Mouse (Mus musculus): Measurements from ENCODE around the gene Tjp1. TPM values are rescaled to one million over a fixed set of nuclear protein-coding genes. Genes with fewer than 3 reads are reported as not detected.

Tjp1 gene
- polyA plus RNA-seq, 2 experiments, result 1.9 to 4.9 TPM

DNA sequence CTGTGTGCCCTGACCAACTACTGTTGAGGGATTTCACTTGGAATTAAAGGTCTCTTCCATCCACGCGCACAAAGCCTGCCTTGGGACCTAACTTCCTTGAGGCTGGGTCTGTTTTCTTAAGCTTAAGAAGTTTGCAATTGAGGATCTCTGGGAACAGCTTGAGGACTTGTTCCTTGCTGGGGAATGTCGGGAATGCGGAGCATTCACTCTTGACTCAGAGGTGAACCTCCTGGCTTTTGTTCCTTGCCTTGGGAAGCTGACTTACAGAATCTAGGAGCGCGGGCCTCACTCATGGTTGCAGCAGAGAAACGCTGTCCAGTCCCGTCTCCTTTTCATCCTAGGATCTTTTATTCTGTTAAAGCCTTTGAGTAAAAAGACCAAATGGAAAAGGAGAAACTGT, 97.2 kb downstream of the Tjp1 start:
- no peaks in the 10 kb centered on the region for H3K4me1 ChIP-seq (replicated peaks; ENCODE audit: control insufficient read depth in 2 of 2, insufficient read depth in 2 of 2, low read length in 1 of 2)

DNA sequence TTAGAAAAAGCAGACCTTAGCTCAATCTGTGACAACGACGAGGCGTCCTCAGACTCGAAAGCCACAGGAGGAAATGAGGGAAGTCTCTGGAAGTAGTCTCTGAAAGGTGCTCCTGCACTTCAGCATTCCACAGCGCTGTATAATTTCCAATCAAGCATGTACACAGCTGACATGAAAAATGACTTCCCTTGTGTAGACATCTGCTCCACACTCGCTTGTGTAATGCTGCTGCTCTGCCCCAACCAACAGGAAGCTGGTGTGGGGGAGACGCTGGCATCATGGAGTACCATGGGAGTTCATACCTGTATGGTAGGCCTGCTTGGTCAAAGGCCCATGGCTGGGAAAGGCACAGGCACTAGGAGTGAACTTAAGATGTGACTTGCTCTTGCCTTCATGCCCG, 103.1 kb downstream of the Tjp1 start:
- Histone ChIP-seq H3K9ac (replicated peaks) (no peak overlapping the region), H3K4me1 (replicated peaks; ENCODE audit: control insufficient read depth in 2 of 2, insufficient read depth in 2 of 2, low read length in 1 of 2) (peaks cover 0 to 5% of the 10 kb centered on the region in 2 experiments; a peak in 2 of 4 replicates), H3K4me3 (ENCODE audit: insufficient read depth in 1 of 2, low read depth in 2 of 2, low read length in 2 of 2) (no peak overlapping the region), H3K36me3 (replicated peaks; ENCODE audit: control insufficient read depth, insufficient read depth, low read depth) (no peaks in the 10 kb centered on the region), H3K4me2 (ENCODE audit: low read depth) (no peak overlapping the region), H3K9me3 (ENCODE audit: control insufficient read depth, low read length) (no peaks in the 10 kb centered on the region), H3K27me3 (ENCODE audit: control insufficient read depth, insufficient read depth, low read length) (no peaks in the 10 kb centered on the region), H3K27ac (no peak overlapping the region)
- DNase-seq (ENCODE audit: low read depth in 3 of 3, low spot score in 3 of 3) (no peak), ATAC-seq (ENCODE audit: insufficient read depth) (no peak)
- no peak for TF ChIP-seq EP300 (IDR thresholded peaks at IDR 0.05; ENCODE audit: low read depth)
- no peak for TF ChIP-seq CTCF (IDR thresholded peaks at IDR 0.05; ENCODE audit: low read depth)
- WGBS (ENCODE audit: insufficient replicate concordance), result 28% methylated on average over 8 of the region's 8 CpGs

More for the DNA sequence above, 97.2 kb downstream of the Tjp1 start:
- H3K36me3 ChIP-seq (replicated peaks; ENCODE audit: control insufficient read depth, insufficient read depth, low read depth), result no peaks in the 10 kb centered on the region
- no peaks in the 10 kb centered on the region for H3K9me3 ChIP-seq (ENCODE audit: control insufficient read depth, low read length)
- TF ChIP-seq EP300 (IDR thresholded peaks at IDR 0.05; ENCODE audit: low read depth) (no peak), CTCF (IDR thresholded peaks at IDR 0.05; ENCODE audit: low read depth) (no peak)
- no peak overlapping the region for H3K4me3 ChIP-seq (ENCODE audit: insufficient read depth in 1 of 2, low read depth in 2 of 2, low read length in 2 of 2)
- no peak for DNase-seq (ENCODE audit: low read depth in 3 of 3, low spot score in 3 of 3)
- H3K27me3 ChIP-seq (ENCODE audit: control insufficient read depth, insufficient read depth, low read length), result no peaks in the 10 kb centered on the region
- no peak overlapping the region for H3K9ac ChIP-seq (replicated peaks)
- ATAC-seq (ENCODE audit: insufficient read depth), result no peak
- WGBS (ENCODE audit: insufficient replicate concordance), result 29% methylated on average over 8 of the region's 8 CpGs
- no peak overlapping the region for H3K27ac ChIP-seq
- H3K4me2 ChIP-seq (ENCODE audit: low read depth), result no peak overlapping the region

DNA sequence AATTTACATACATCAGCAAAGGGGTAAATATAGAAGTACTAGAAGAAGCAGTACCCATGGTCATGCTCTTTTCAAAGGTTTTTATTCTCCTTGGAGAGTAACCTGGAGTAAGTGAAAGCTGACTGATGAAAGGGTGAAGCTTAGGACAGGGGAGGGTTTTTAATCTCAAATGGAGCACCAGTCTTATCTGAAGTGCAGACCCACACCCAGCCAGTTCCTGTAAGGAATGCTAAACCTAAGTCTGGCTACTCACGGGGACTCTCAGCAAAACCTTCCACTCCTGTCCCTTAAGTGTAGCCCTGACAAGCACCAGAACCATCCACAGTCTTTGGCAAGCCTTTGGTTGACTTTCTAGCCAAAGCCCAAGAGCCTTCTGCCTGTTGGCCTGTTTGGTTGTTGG, 105.1 kb downstream of the Tjp1 start:
- no peaks in the 10 kb centered on the region for H3K9me3 ChIP-seq (ENCODE audit: control insufficient read depth, low read length)
- H3K4me2 ChIP-seq (ENCODE audit: low read depth), result no peak overlapping the region
- ATAC-seq (ENCODE audit: insufficient read depth), result no peak
- no peak overlapping the region for H3K27ac ChIP-seq
- H3K4me1 ChIP-seq (replicated peaks; ENCODE audit: control insufficient read depth in 2 of 2, insufficient read depth in 2 of 2, low read length in 1 of 2), result peaks cover 0 to 7% of the 10 kb centered on the region in 2 experiments; a peak in 2 of 4 replicates
- no peaks in the 10 kb centered on the region for H3K27me3 ChIP-seq (ENCODE audit: control insufficient read depth, insufficient read depth, low read length)
- TF ChIP-seq EP300 (IDR thresholded peaks at IDR 0.05; ENCODE audit: low read depth), result no peak
- no peak for TF ChIP-seq CTCF (IDR thresholded peaks at IDR 0.05; ENCODE audit: low read depth)
- 4% methylated on average over 1 of the region's 1 CpGs for WGBS (ENCODE audit: insufficient replicate concordance)
- H3K9ac ChIP-seq (replicated peaks), result no peak overlapping the region
- H3K4me3 ChIP-seq (ENCODE audit: insufficient read depth in 1 of 2, low read depth in 2 of 2, low read length in 2 of 2), result no peak overlapping the region
- no peaks in the 10 kb centered on the region for H3K36me3 ChIP-seq (replicated peaks; ENCODE audit: control insufficient read depth, insufficient read depth, low read depth)
- no peak for DNase-seq (ENCODE audit: low read depth in 3 of 3, low spot score in 3 of 3)

DNA sequence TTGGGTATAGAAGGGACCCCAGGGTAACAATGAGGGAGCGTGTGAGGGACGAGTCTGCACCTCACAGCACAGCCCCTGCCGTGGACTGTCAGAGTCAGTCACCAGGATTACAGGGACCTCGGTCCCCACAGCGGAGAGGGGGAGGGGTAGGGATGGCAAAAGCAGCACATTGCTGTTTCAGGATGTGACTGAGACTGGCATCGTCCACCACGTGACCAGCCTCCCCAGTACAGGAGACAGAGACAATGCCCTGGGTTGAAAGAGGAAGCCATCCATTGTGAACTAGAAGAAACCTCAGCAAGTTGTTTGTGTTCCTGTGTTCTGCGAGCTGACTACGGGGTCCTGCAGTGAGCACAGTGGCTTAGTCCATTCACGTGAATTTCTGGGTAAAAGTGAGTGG, 106.1 kb downstream of the Tjp1 start:
- Histone ChIP-seq H3K27ac (no peak overlapping the region), H3K9me3 (ENCODE audit: control insufficient read depth, low read length) (no peaks in the 10 kb centered on the region), H3K36me3 (replicated peaks; ENCODE audit: control insufficient read depth, insufficient read depth, low read depth) (no peaks in the 10 kb centered on the region), H3K27me3 (ENCODE audit: control insufficient read depth, insufficient read depth, low read length) (no peaks in the 10 kb centered on the region), H3K4me1 (replicated peaks; ENCODE audit: control insufficient read depth in 2 of 2, insufficient read depth in 2 of 2, low read length in 1 of 2) (peaks cover 0 to 7% of the 10 kb centered on the region in 2 experiments; a peak in 2 of 4 replicates), H3K4me2 (ENCODE audit: low read depth) (no peak overlapping the region), H3K9ac (replicated peaks) (no peak overlapping the region), H3K4me3 (ENCODE audit: insufficient read depth in 1 of 2, low read depth in 2 of 2, low read length in 2 of 2) (no peak overlapping the region)
- TF ChIP-seq EP300 (IDR thresholded peaks at IDR 0.05; ENCODE audit: low read depth), result no peak
- TF ChIP-seq CTCF (IDR thresholded peaks at IDR 0.05; ENCODE audit: low read depth), result no peak
- DNase-seq (ENCODE audit: low read depth in 3 of 3, low spot score in 3 of 3) (peak in 1 of 3 experiments; percentile 2), ATAC-seq (ENCODE audit: insufficient read depth) (peak; percentile 31; the same call in 1 of the 2 replicates)
- 10% methylated on average over 10 of the region's 10 CpGs for WGBS (ENCODE audit: insufficient replicate concordance)

DNA sequence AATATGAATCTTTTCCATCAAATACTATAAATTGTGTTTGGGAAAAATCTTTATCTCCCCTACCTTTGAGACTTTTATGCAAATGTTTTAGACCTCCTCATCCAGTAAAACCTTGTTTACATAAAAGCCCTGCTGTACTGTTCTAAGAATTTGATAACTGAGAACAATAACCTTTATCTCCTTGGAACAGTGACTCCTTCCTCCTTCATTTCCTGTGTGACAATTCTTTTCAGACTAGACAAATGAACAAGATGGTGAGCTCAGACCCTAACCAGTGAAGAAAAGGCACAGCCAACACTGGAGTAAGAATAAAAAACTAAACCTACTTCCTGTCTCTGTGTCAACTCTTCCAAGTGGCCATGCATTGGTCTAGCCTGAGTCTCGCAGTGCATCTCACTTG, 107.7 kb downstream of the Tjp1 start:
- no peak for TF ChIP-seq CTCF (IDR thresholded peaks at IDR 0.05; ENCODE audit: low read depth)
- no peak for TF ChIP-seq EP300 (IDR thresholded peaks at IDR 0.05; ENCODE audit: low read depth)
- DNase-seq (ENCODE audit: low read depth in 3 of 3, low spot score in 3 of 3), result no peak
- WGBS (ENCODE audit: insufficient replicate concordance), result 52% methylated on average over 1 of the region's 1 CpGs
- ATAC-seq (ENCODE audit: insufficient read depth), result no peak
- H3K27ac ChIP-seq, result no peak overlapping the region
- H3K9me3 ChIP-seq (ENCODE audit: control insufficient read depth, low read length), result no peaks in the 10 kb centered on the region
- no peak overlapping the region for H3K4me2 ChIP-seq (ENCODE audit: low read depth)
- H3K9ac ChIP-seq (replicated peaks), result no peak overlapping the region
- H3K27me3 ChIP-seq (ENCODE audit: control insufficient read depth, insufficient read depth, low read length), result no peaks in the 10 kb centered on the region
- peaks cover 0 to 7% of the 10 kb centered on the region in 2 experiments; a peak in 2 of 4 replicates for H3K4me1 ChIP-seq (replicated peaks; ENCODE audit: control insufficient read depth in 2 of 2, insufficient read depth in 2 of 2, low read length in 1 of 2)
- H3K4me3 ChIP-seq (ENCODE audit: insufficient read depth in 1 of 2, low read depth in 2 of 2, low read length in 2 of 2), result no peak overlapping the region
- no peaks in the 10 kb centered on the region for H3K36me3 ChIP-seq (replicated peaks; ENCODE audit: control insufficient read depth, insufficient read depth, low read depth)
